ENCODE assay signal across 8 mouse cellular contexts in the genomic region with DNA sequence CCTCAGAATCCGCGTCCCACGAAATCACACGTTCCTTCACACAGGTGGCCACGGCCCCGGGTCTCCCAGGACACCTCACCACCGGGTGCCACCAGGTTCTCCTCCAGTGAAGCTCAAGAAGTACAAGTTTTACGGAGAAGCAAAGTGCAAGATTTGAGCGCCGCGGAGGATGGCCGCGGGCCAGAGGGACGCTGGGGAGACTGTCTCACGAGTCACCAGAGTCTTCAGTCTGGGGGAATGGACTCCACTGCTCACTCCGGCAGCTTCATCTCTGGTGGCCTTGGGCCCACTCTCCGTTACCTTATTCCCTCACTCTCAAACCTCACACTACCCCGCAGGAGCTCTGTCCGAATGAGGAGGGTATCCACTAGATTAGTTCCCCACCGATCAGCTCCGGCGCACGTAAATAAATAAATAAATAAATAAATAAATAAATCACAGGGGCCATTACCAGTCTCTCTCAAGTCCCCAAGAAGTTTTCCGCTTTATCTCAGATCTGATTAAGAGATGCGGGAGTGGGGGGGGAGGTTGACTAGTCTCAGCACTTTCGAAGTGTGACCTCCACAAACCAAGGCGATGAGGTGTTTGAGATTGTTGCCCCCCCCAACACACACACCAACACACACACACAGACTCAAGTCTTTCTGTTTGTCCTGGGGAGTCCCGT. TPM values are rescaled to one million over a fixed set of nuclear protein-coding genes. Genes with fewer than 3 reads are reported as not detected.
DNase-seq lines count a peak whose midpoint lies in the region; ATAC-seq and TF ChIP-seq lines count a peak whose summit lies in the region.

No protein-coding gene starts in this region.

- under 1% methylated on average over 28 of the region's 28 CpGs for WGBS in heart, embryonic 16.5 days
- WGBS in midbrain, embryonic 10.5 days = under 1% methylated on average over 28 of the region's 28 CpGs

- H3K9me3 ChIP-seq in heart, embryonic 16.5 days (replicated peaks; ENCODE audit: control insufficient read depth, low read length) = no peaks in the 10 kb centered on the region
- no peaks in the 10 kb centered on the region for H3K9me3 ChIP-seq in midbrain, embryonic 10.5 days (replicated peaks)

- 0 out of 2 replicates have a peak, but pooled peaks cover 4% of the 10 kb centered on the region for H3K27me3 ChIP-seq in heart, embryonic 16.5 days (ENCODE audit: control insufficient read depth, insufficient read depth, low read length)
- peaks cover 14% of the 10 kb centered on the region; the same call in 1 of the 2 replicates for H3K27me3 ChIP-seq in midbrain, embryonic 10.5 days (ENCODE audit: low read depth, poor library complexity, severe bottlenecking)

- no peak for TF ChIP-seq POLR2A in bone marrow macrophage, adult 2 months (IDR thresholded peaks at IDR 0.05; ENCODE audit: borderline replicate concordance, low read depth, low read length)

- H3K9ac ChIP-seq in heart, embryonic 16.5 days (ENCODE audit: low read length) = peak overlapping the region; percentile 96

- H3K4me2 ChIP-seq in heart, embryonic 16.5 days (ENCODE audit: low read depth, low read length) = peak overlapping the region; percentile 98

- DNase-seq in left cerebral cortex, adult 2 months (ENCODE audit: extremely low spot score in 1 of 2, low spot score in 2 of 2) = no peak
- no peak for DNase-seq in left cerebral cortex, postnatal 25 days (ENCODE audit: low spot score in 2 of 2)
- peak; percentile 74 for DNase-seq in kidney, postnatal 10 days
- peak; percentile 53 for DNase-seq in midbrain, embryonic 10.5 days (ENCODE audit: low spot score)
- DNase-seq in testis, postnatal 10 days (ENCODE audit: low spot score) = peak; percentile 71
- DNase-seq in layer of hippocampus, postnatal 14 days (ENCODE audit: low spot score in 2 of 2) = no peak

- H3K36me3 ChIP-seq in heart, embryonic 16.5 days (ENCODE audit: control insufficient read depth, insufficient read depth) = no peaks in the 10 kb centered on the region
- H3K36me3 ChIP-seq in midbrain, embryonic 10.5 days = peaks cover 38% of the 10 kb centered on the region

- H3K4me1 ChIP-seq in bone marrow macrophage, adult 2 months (ENCODE audit: control insufficient read depth, insufficient read depth, low read length) = peaks cover 8% of the 10 kb centered on the region; the same call in 1 of the 2 replicates
- peaks cover 19% of the 10 kb centered on the region for H3K4me1 ChIP-seq in heart, embryonic 16.5 days (ENCODE audit: control insufficient read depth, insufficient read depth, low read length)
- H3K4me1 ChIP-seq in midbrain, embryonic 10.5 days = peaks cover 84% of the 10 kb centered on the region

- ATAC-seq in heart, embryonic 16.5 days (replicated peaks; ENCODE audit: extremely low read depth, insufficient read depth, low FRiP score) = no peak

- intact Hi-C loops in left cerebral cortex, adult 2 months (cut with DNase I) = no loop called here
- intact Hi-C loops in left cerebral cortex, postnatal 25 days (cut with DNase I) = no loop called here

- no peak for TF ChIP-seq CTCF in left cerebral cortex, adult 2 months (IDR thresholded peaks at IDR 0.05)
- TF ChIP-seq CTCF in bone marrow macrophage, adult 2 months (IDR thresholded peaks at IDR 0.05; ENCODE audit: low read depth, low read length) = no peak

- peak overlapping the region; percentile 58 for H3K4me3 ChIP-seq in left cerebral cortex, adult 2 months
- peak overlapping the region; percentile 97 for H3K4me3 ChIP-seq in bone marrow macrophage, adult 2 months (ENCODE audit: insufficient read depth, low read length)
- peak overlapping the region; percentile 97 for H3K4me3 ChIP-seq in heart, embryonic 16.5 days (ENCODE audit: low read length)
- H3K4me3 ChIP-seq in midbrain, embryonic 10.5 days = peak overlapping the region; percentile 99

- H3K27ac ChIP-seq in left cerebral cortex, adult 2 months = no peak overlapping the region
- no peak overlapping the region for H3K27ac ChIP-seq in bone marrow macrophage, adult 2 months (ENCODE audit: insufficient read depth, low read depth, low read length)
- H3K27ac ChIP-seq in heart, embryonic 16.5 days (ENCODE audit: low read length) = peak overlapping the region; percentile 95
- peak overlapping the region; percentile 99 for H3K27ac ChIP-seq in midbrain, embryonic 10.5 days (replicated peaks)

RNA-seq across cellular contexts. Expression of gene Foxp4, which starts 1.3 kb away (rescaled TPM):
- 10 to 100 TPM; 43.1 to 50.6 TPM for total RNA-seq in left cerebral cortex, adult 2 months (2021)
- 10 to 100 TPM; 41.3 to 42.7 TPM for total RNA-seq in left cerebral cortex, postnatal 25 days (2021)
- polyA plus RNA-seq in bone marrow macrophage, adult 2 months (2012; ENCODE audit: insufficient read depth, insufficient read length, missing spikeins) = 5.2 and 6.0 TPM in 2 replicates
- 6.5 and 6.6 TPM in 2 replicates for polyA plus RNA-seq in heart, embryonic 16.5 days (2015; fragmentation: Nextera tagmentation; extraction: Ambion mirVana)
- polyA plus RNA-seq in midbrain, embryonic 10.5 days (2016; fragmentation: Nextera tagmentation; extraction: Ambion mirVana) = 21.8 and 25.5 TPM in 2 replicates
- total RNA-seq in layer of hippocampus, postnatal 14 days (2021) = 10 to 100 TPM; 43.4 to 49.1 TPM

Comparison
In these comparisons a context has a peak if more than half of its experiments do, and no peak if none do; other contexts are left out.
1. DNase-seq: peak in kidney, postnatal 10 days (single experiment), midbrain, embryonic 10.5 days (single experiment) and testis, postnatal 10 days (single experiment); none in left cerebral cortex, adult 2 months (0 of 2), left cerebral cortex, postnatal 25 days (0 of 2) and layer of hippocampus, postnatal 14 days (0 of 2).
2. H3K27ac ChIP-seq: peak in heart, embryonic 16.5 days (single experiment) and midbrain, embryonic 10.5 days (single experiment); none in left cerebral cortex, adult 2 months (single experiment) and bone marrow macrophage, adult 2 months (single experiment).
3. Peak in every context shown above with its lines, with median percentiles within 50 percentile points of each other: H3K4me3 ChIP-seq.